Mouse (Mus musculus) left cerebral cortex, postnatal 14 days (tissue): ENCODE measurements around the gene Atp1b3. TPM values are rescaled to one million over a fixed set of nuclear protein-coding genes. Genes with fewer than 3 reads are reported as not detected.

Source experiments
- DNase-seq, 2 experiments: peaks; one replicate each; pipeline ENCODE4 v3.0.0; 2021 to 2022; ENCODE audit warnings: low spot score in 2 of 2, mixed read lengths in 1 of 2
- intact Hi-C: fragments of 180-260 bp; cut with DNase I; formaldehyde crosslinking; loops from one replicate; pipeline ENCODE4 v1.15.1; 2025
- total RNA-seq, 2 experiments: library from RNA; stranded (reverse); gene quantifications; 2 replicates each; pipeline ENCODE4 v1.2.3; 2021

The Atp1b3 gene
- total RNA-seq, 2 experiments from 2014 or later: 77.3 to 83.3 TPM

DNA sequence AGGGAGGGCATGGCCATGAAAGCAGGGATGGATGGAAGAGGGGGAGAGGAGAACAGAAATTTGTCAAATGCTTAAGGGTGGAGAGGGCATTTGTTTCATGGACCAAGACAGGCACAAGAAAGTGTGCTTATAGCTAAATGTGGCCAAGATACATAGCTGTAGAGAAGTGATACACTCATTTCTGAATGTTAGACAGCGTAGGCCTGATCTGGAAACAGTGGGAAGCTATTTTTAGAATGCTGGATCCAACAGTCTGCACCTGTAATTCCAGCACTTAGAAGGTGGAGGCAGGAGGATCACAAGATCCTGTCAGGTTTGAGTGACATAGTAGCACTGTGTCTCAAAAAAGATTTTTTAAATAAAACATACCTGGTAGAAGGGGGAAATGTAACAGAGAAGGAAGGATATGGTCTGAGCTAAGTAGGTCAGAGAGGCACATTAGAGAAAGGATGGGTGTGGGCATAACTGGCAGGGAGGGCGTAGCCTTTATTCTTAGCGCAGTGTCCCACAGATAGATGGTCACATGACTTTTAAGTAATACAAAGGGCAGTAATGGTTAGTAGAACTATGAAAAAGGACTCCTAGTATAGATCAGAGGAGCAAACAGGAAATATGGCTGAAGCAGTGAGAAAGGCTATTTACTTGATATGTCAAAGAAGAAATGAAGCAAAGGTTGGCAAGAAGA is 64.8 kb downstream of the Atp1b3 start:
- intact Hi-C loops: no loop called here
- no peak for DNase-seq

DNA sequence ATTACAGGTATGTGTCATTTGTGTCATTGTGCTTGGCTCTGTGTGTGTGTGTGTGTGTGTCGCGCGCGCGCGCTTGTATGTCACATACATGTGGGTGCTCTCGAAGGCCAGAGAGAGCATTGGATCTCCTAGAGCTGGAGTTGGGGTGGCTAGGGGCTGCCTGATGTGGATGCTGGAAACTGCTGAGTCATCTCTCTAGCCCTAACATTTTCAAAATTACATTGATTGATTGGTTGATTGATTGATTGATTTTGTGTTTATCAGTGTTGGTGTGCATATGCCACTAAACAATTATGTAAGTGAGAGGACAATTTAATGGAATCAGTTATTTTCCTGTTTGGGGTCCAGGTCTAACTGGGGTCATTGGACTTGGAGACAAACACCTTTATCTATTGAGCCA is 72.1 kb downstream of the Atp1b3 start:
- no peak for DNase-seq
- intact Hi-C loops: no loop called here

- peak; percentile 5 to 7 for DNase-seq
Measured at GRCm38 (mm10) chr9:96284916-96285315, 79.3 kb downstream of the Atp1b3 start.

More at GRCm38 (mm10) chr9:96284916-96285315, 79.3 kb downstream of the Atp1b3 start:
- intact Hi-C loops: loop anchor here (10.0 kb wide), 2 partner anchors 210 to 270 kb away; no protein-coding TSS in a partner anchor

Other genes with a start within 250 kb of the Atp1b3 start
- 1 to 10 TPM; 4.3 to 5.2 TPM for gene Gk5, start 245.1 kb downstream of the Atp1b3 start, total RNA-seq
- gene Tfdp2, start 168.2 kb downstream of the Atp1b3 start, total RNA-seq: 10 to 100 TPM; 23.3 to 25.9 TPM
- 10 to 100 TPM; 54.8 to 59.7 TPM for gene Rnf7, start 114.2 kb upstream of the Atp1b3 start, total RNA-seq
- gene Gm28729, start 160.8 kb upstream of the Atp1b3 start, total RNA-seq: under 1 TPM in 1 of 2 experiments, not detected in 1; 0.34 TPM